Mouse (Mus musculus) kidney, postnatal 0 days (tissue): Measurements from ENCODE around the gene Zbtb20. TPM values are rescaled to one million over a fixed set of nuclear protein-coding genes. Genes with fewer than 3 reads are reported as not detected.

Experiments
- ATAC-seq: fragments of 200-750 bp; cut with Nextera tagmentation; replicated peaks from 2 replicates; pipeline ENCODE4 v1.8.0; 2017; ENCODE audit warnings: low read depth, moderate number of reproducible peaks, moderate TSS enrichment, moderate library complexity; ENCODE audit not compliant: low FRiP score
- DNase-seq: peaks from one replicate; pipeline ENCODE4 v3.0.0-alpha.2; 2016; ENCODE audit warnings: low spot score
- H3K27ac ChIP-seq: fragments of 300-500 bp; sonication (generic); 2 replicates; pipeline ENCODE4 v1.5.1; 2014; ENCODE audit warnings: mild to moderate bottlenecking
- H3K27me3 ChIP-seq: fragments of 300-500 bp; sonication (generic); 2 replicates; pipeline ENCODE4 v1.6.1; 2014; ENCODE audit warnings: low read length, mixed read lengths; ENCODE audit not compliant: insufficient read depth
- H3K36me3 ChIP-seq: fragments of 300-500 bp; sonication (generic); 2 replicates; pipeline ENCODE4 v1.6.1; 2014; ENCODE audit warnings: low read length, mixed read lengths; ENCODE audit not compliant: insufficient read depth
- H3K4me1 ChIP-seq: fragments of 300-500 bp; sonication (generic); replicated peaks from 2 replicates; pipeline ENCODE4 v1.6.1; 2014; ENCODE audit warnings: antibody characterized with exemption, low read length, mixed read lengths; ENCODE audit not compliant: insufficient read depth
- H3K4me2 ChIP-seq: fragments of 300-500 bp; sonication (generic); 2 replicates; pipeline ENCODE4 v1.6.1; 2014; ENCODE audit warnings: mild to moderate bottlenecking, low read length, moderate library complexity, mixed read lengths
- H3K4me3 ChIP-seq: fragments of 300-500 bp; sonication (generic); replicated peaks from 2 replicates; pipeline ENCODE4 v1.5.1; 2014; ENCODE audit warnings: low read depth, low read length
- H3K9ac ChIP-seq: fragments of 300-500 bp; sonication (generic); 2 replicates; pipeline ENCODE4 v1.6.1; 2014; ENCODE audit warnings: low read depth, low read length
- H3K9me3 ChIP-seq: fragments of 300-500 bp; sonication (generic); replicated peaks from 2 replicates; pipeline ENCODE4 v1.6.1; 2016; ENCODE audit warnings: low read length, inconsistent platforms, mixed read lengths
- CTCF ChIP-seq: IDR thresholded peaks from 2 replicates; pipeline ENCODE4 v1.5.1; 2016; ENCODE audit warnings: antibody characterized with exemption, low read depth, mild to moderate bottlenecking, moderate library complexity
- WGBS: fragments of 180-500 bp; shearing (Covaris S2); extraction: QIAGEN DNeasy Blood & Tissue Kit; methylation state at CpG from one replicate; pipeline ENCODE4 v1.1.7; 2014; 5-methylcytosine and 5-hydroxymethylcytosine counted together
- polyA plus RNA-seq: library from polyadenylated mRNA; unstranded; fragments of >200 nt; fragmentation: Nextera tagmentation; extraction: Ambion mirVana; gene quantifications from 2 replicates; pipeline ENCODE4 v1.2.1, GENCODE M21; 2015

Zbtb20 gene
- polyA plus RNA-seq, 1 experiment from 2014 or later: 36.8 TPM

DNA sequence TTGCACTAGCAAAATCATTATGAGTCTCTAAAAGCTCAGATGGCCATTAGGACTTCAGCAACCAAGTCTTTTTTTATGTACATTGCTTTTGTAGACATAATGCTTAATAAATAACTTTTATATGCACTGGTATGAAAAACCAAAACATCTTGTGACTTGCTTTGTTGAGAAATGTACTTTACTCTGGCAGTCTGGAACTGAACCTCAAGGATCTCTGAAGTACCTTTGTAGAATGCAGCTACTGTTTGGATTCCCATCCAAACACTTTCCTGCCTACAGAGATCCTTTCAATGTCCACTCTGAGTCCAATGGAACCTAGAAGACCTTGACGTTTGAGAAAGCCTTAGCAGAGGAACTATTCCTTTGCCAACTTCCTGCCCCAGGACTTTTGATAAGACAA, 9.6 kb upstream of the Zbtb20 start:
- no peaks in the 10 kb centered on the region for H3K36me3 ChIP-seq
- H3K4me1 ChIP-seq: no peaks in the 10 kb centered on the region
- no peak overlapping the region for H3K27ac ChIP-seq
- no peaks in the 10 kb centered on the region for H3K27me3 ChIP-seq
- no peak overlapping the region for H3K9ac ChIP-seq
- 63% methylated on average over 1 of the region's 1 CpGs for WGBS
- no peak for ATAC-seq
- no peak for TF ChIP-seq CTCF
- no peak overlapping the region for H3K4me2 ChIP-seq
- H3K4me3 ChIP-seq: no peak overlapping the region
- no peaks in the 10 kb centered on the region for H3K9me3 ChIP-seq
- no peak for DNase-seq

- DNase-seq (no peak), ATAC-seq (no peak)
- Histone ChIP-seq H3K4me3 (no peak overlapping the region), H3K4me2 (no peak overlapping the region), H3K9me3 (no peaks in the 10 kb centered on the region), H3K4me1 (no peaks in the 10 kb centered on the region), H3K9ac (no peak overlapping the region), H3K36me3 (no peaks in the 10 kb centered on the region), H3K27me3 (no peaks in the 10 kb centered on the region), H3K27ac (no peak overlapping the region)
- WGBS: 90% methylated on average over 5 of the region's 5 CpGs
- no peak for TF ChIP-seq CTCF
Observed at GRCm38 (mm10) chr16:42872101-42872500, 3.6 kb upstream of the Zbtb20 start.

DNA sequence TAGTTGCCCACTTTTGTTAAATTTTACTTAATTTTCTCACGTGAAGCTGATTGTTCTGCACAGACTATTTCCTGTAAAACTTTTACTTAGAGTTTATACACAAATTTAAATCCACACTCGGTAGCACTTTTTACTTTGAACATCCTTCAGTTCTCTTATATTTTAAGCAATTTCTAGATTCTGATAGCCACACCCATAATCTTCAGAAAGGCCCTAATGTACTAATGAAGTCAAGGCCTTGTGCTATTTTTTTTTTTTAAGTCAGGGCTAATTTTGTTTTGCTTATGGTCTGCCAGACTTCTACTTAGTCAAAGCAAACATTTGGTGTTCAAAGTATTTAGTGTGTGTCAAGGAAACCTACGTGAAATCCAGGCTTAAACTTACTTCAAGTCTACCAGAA, 1.7 kb upstream of the Zbtb20 start:
- no peaks in the 10 kb centered on the region for H3K9me3 ChIP-seq
- H3K36me3 ChIP-seq: no peaks in the 10 kb centered on the region
- ATAC-seq: no peak
- no peaks in the 10 kb centered on the region; the same call in 1 of the 2 replicates for H3K4me1 ChIP-seq
- no peak overlapping the region for H3K4me3 ChIP-seq
- no peak for DNase-seq
- no peak overlapping the region; the same call in 1 of the 2 replicates for H3K27ac ChIP-seq
- H3K4me2 ChIP-seq: no peak overlapping the region
- WGBS: 34% methylated on average over 3 of the region's 3 CpGs
- TF ChIP-seq CTCF: no peak
- no peaks in the 10 kb centered on the region for H3K27me3 ChIP-seq
- no peak overlapping the region for H3K9ac ChIP-seq

DNA sequence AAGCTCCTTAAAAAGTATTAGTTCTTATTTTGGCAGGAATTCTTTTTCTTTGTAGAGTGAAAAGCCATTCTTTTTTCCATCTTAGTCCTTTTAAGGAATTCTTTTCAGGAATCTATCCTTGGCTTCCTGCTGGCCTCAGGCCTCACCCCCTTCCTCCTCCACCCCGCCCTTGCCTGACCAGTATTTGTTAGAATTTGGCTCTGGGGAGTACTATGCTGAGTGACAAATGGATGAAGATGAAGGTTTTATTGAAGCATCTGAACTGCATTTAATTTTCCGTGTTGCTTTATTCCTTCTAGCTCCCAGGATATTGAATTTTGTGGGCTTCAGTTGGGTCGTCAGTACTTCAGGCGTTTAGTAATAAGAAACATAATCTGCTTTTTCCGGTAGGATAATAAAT, 1.2 kb upstream of the Zbtb20 start:
- peak overlapping the region; percentile 92 for H3K27ac ChIP-seq
- ATAC-seq (no peak), DNase-seq (peak; percentile 91)
- H3K36me3 ChIP-seq: no peaks in the 10 kb centered on the region
- no peaks in the 10 kb centered on the region for H3K27me3 ChIP-seq
- H3K4me1 ChIP-seq: no peaks in the 10 kb centered on the region; the same call in 1 of the 2 replicates
- peak overlapping the region; percentile 50 for H3K4me2 ChIP-seq
- 0% methylated on average over 5 of the region's 5 CpGs for WGBS
- peak overlapping the region; percentile 56; the same call in 1 of the 2 replicates for H3K9ac ChIP-seq
- H3K9me3 ChIP-seq: no peaks in the 10 kb centered on the region
- TF ChIP-seq CTCF: no peak
- H3K4me3 ChIP-seq: peak overlapping the region; percentile 40

- under 1% methylated on average over 54 of the region's 54 CpGs for WGBS
- peak; percentile 34; the same call in 1 of the 2 replicates for TF ChIP-seq CTCF
- DNase-seq (peak; percentile 100), ATAC-seq (peak; percentile 96)
- peak overlapping the region; percentile 56; the same call in 1 of the 2 replicates for H3K9ac ChIP-seq
- no peaks in the 10 kb centered on the region for H3K9me3 ChIP-seq
- no peaks in the 10 kb centered on the region for H3K27me3 ChIP-seq
- no peaks in the 10 kb centered on the region for H3K36me3 ChIP-seq
- peak overlapping the region; percentile 99 for H3K27ac ChIP-seq
- H3K4me1 ChIP-seq: no peaks in the 10 kb centered on the region; the same call in 1 of the 2 replicates
- H3K4me3 ChIP-seq: peak overlapping the region; percentile 71
- peak overlapping the region; percentile 50 for H3K4me2 ChIP-seq
Observed at GRCm38 (mm10) chr16:42874910-42875851, 500 bp upstream of the Zbtb20 start.

DNA sequence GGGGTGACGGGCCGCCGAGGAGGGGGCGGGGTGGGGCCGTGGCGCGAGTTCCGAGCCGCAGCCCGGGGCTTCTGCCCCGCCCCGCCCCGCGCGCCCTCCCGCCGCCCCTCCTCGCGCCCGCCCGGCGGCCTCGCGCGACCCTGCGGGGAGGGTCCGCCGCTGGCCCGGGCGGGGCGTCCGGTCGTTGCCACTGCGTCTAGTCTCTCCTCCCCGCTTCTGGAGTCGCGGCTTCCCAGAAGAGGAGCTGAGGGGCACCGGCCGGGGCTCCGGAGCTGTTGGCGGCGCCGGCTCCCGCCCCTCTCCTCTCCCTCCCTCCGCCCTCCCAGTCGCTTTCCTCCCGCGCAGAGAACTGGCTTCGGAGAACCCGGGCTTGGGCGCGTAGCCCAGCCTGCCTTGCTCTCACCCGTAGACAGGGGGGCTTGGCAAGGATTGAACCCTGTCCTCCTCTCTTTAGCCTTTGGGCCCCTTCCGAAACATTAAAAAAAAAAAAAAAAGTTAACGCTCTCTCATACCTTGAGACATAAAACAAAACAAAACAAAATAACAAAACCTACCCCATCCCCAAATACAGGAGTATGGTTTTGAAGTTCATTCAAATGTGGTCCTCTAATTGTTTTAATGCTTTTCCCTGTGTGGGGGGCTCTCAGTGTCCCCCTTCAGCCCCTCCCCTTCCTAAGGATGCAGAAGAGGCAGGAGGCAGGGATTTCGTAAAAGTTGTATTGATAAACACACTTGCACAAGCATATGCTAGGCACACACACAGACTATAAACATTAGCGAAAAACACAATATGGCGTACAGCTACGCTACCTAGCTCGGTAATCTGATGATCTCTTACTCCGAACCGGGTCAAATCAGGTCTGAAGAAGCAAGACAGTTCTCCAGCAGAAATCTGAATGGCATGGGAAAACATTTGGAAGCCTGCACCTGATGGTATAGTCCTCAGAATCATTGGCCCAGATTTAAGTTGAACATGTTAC, 630 bp downstream of the Zbtb20 start:
- H3K27ac ChIP-seq: peak overlapping the region; percentile 99
- DNase-seq (peak; percentile 93), ATAC-seq (peak; percentile 40)
- H3K9ac ChIP-seq: peak overlapping the region; percentile 89
- H3K9me3 ChIP-seq: no peaks in the 10 kb centered on the region
- H3K36me3 ChIP-seq: no peaks in the 10 kb centered on the region
- H3K27me3 ChIP-seq: no peaks in the 10 kb centered on the region
- peak overlapping the region; percentile 78 for H3K4me2 ChIP-seq
- H3K4me3 ChIP-seq: peak overlapping the region; percentile 71
- no peaks in the 10 kb centered on the region; the same call in 1 of the 2 replicates for H3K4me1 ChIP-seq
- WGBS: under 1% methylated on average over 30 of the region's 62 CpGs
- TF ChIP-seq CTCF: no peak; the same call in 1 of the 2 replicates
